Mouse (Mus musculus) G1E (cell line): Measurements from ENCODE around the gene Zfp472. TPM values are rescaled to one million over a fixed set of nuclear protein-coding genes. Genes with fewer than 3 reads are reported as not detected.

Experiments
- ATAC-seq: 2 replicates; pipeline ENCODE4 v1.8.0; 2016; ENCODE audit warnings: mild to moderate bottlenecking; ENCODE audit not compliant: insufficient number of reproducible peaks, poor library complexity, low FRiP score, severe bottlenecking; ENCODE audit errors: extremely low read depth
- DNase-seq: peaks from one replicate; pipeline ENCODE4 v3.0.0; 2012; ENCODE audit warnings: low spot score
- H3K27me3 ChIP-seq: 2 replicates; pipeline ENCODE4 v1.6.1; 2012; ENCODE audit warnings: mild to moderate bottlenecking, low read length, inconsistent platforms; ENCODE audit not compliant: insufficient read depth
- H3K36me3 ChIP-seq: replicated peaks from 2 replicates; pipeline ENCODE3; 2012; ENCODE audit warnings: mild to moderate bottlenecking, inconsistent platforms
- H3K4me1 ChIP-seq: 2 replicates; pipeline ENCODE4 v1.6.1; 2012; ENCODE audit warnings: low read depth, low read length, inconsistent platforms, mixed read lengths; ENCODE audit not compliant: insufficient read depth
- H3K4me3 ChIP-seq: 2 replicates; pipeline ENCODE4 v1.5.1; 2012; ENCODE audit warnings: low read depth, mild to moderate bottlenecking, inconsistent platforms, low read length, moderate library complexity, mixed read lengths
- H3K9me3 ChIP-seq: replicated peaks from 2 replicates; pipeline ENCODE4 v1.6.1; 2012; ENCODE audit warnings: inconsistent platforms
- CTCF ChIP-seq: IDR thresholded peaks from 2 replicates; pipeline ENCODE4 v1.5.1; 2012; ENCODE audit warnings: low read depth, low read length, inconsistent platforms, mixed read lengths
- GATA1 ChIP-seq: IDR thresholded peaks from 2 replicates; pipeline ENCODE4 v1.6.1; 2012; ENCODE audit warnings: borderline replicate concordance, low read length, inconsistent platforms, mixed read lengths
- GATA2 ChIP-seq: IDR thresholded peaks from 2 replicates; pipeline ENCODE4 v1.6.1; 2012; ENCODE audit warnings: low read depth, low read length, inconsistent platforms, borderline replicate concordance
- POLR2AphosphoS5 ChIP-seq: IDR thresholded peaks from 2 replicates; pipeline ENCODE4 v1.6.1; 2012; ENCODE audit warnings: low read depth, low read length, inconsistent platforms; ENCODE audit not compliant: insufficient replicate concordance
- TAL1 ChIP-seq: conservative IDR thresholded peaks from 2 replicates; pipeline ENCODE4 v1.6.1; 2012; ENCODE audit warnings: low read depth, low read length, inconsistent platforms, mixed read lengths
- polyA plus RNA-seq: library from polyadenylated mRNA; stranded (reverse); fragments of >175 nt; gene quantifications from 2 replicates; pipeline ENCODE4 v1.2.3, GENCODE M21; 2012
- total RNA-seq, 2 experiments: library from RNA; stranded (forward) in 1 of 2; stranded (reverse) in 1 of 2; fragments of 200-1000 nt in 1 of 2; fragments of >200 nt in 1 of 2; fragmentation: Nextera tagmentation in 1 of 2; gene quantifications; 2 replicates each; pipeline ENCODE4 v1.2.3; 2014 to 2017

Gene Zfp472
- total and polyA plus RNA-seq, 3 experiments: 0.40 to 13.4 (median 9.0) TPM

DNA sequence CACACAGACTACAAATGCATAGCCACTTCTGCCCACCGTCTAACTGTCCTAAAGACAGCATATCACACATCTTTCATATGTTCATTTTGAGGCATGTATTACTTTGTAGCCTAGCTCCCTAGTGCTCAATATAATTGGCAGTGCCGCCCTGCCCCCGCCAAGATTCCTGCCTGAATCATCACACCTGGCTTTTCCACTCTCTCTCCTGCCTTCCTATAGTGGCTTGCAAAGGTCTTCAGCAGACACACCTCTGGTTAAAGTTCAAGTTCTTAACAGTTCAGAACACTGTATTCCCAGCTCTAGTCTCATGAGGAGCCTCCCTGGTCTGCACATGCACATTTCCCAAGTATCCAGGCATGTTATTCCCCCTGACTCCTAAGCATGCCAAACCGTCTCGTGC lies 37.8 kb upstream of the Zfp472 start:
- Histone ChIP-seq H3K4me3 (no peak overlapping the region), H3K27me3 (peaks cover 10% of the 10 kb centered on the region; the same call in 1 of the 2 replicates), H3K9me3 (no peaks in the 10 kb centered on the region), H3K4me1 (no peaks in the 10 kb centered on the region), H3K36me3 (peaks cover 13% of the 10 kb centered on the region)
- DNase-seq: no peak
- TF ChIP-seq CTCF (no peak), GATA1 (no peak), POLR2AphosphoS5 (no peak), GATA2 (no peak), TAL1 (no peak)
- ATAC-seq: no peak

DNA sequence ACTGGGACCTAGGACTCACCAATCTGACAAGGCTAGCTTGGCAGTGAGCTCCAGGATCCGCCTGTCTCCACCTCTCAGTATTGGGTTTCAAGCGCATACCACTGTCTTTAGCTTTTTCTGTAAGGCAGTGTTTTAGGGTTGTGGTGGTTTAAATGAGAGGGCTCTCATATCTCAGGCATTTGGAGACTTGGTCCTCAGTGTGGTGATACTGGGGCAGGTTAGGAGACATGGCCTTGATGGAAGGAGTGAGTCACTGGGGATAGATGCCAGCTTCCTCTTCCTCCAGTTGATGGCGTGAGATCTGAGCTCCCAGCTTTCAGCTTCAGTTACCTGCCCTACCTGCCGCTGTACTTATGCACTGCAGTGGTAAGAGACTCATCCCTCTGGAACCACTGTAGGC lies 25.8 kb upstream of the Zfp472 start:
- no peak for ATAC-seq
- Histone ChIP-seq H3K4me1 (no peaks in the 10 kb centered on the region), H3K9me3 (no peaks in the 10 kb centered on the region), H3K4me3 (no peak overlapping the region), H3K27me3 (no peaks in the 10 kb centered on the region), H3K36me3 (peaks cover 30% of the 10 kb centered on the region)
- DNase-seq: no peak
- TF ChIP-seq GATA2: no peak
- TF ChIP-seq GATA1: no peak
- TF ChIP-seq POLR2AphosphoS5: no peak
- no peak for TF ChIP-seq CTCF
- TF ChIP-seq TAL1: no peak

DNA sequence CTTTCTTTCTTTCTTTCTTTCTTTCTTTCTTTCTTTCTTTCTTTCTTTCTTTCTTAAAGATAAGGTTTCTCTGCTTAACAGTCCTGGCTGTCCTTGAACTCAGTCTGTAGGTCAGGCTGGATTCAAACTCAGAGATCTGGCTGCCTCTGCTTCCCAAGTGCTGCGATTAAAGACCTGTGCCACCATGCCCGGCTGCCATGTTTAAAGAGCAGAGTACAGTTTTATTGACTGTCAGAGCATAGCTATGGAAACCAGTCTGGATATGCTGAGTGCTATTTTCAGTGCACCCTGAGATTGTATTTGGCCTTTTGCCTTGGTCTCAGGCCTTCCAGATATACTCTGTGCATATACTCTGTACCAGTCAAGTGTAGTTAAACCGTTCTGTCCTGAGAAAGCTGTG lies 22.0 kb upstream of the Zfp472 start:
- H3K4me3 ChIP-seq: no peak overlapping the region
- TF ChIP-seq POLR2AphosphoS5: no peak
- TF ChIP-seq GATA2: no peak
- no peak for TF ChIP-seq GATA1
- peaks cover 22% of the 10 kb centered on the region for H3K4me1 ChIP-seq
- H3K36me3 ChIP-seq: peaks cover 31% of the 10 kb centered on the region
- H3K9me3 ChIP-seq: no peaks in the 10 kb centered on the region
- ATAC-seq: no peak
- H3K27me3 ChIP-seq: no peaks in the 10 kb centered on the region
- no peak for DNase-seq

DNA sequence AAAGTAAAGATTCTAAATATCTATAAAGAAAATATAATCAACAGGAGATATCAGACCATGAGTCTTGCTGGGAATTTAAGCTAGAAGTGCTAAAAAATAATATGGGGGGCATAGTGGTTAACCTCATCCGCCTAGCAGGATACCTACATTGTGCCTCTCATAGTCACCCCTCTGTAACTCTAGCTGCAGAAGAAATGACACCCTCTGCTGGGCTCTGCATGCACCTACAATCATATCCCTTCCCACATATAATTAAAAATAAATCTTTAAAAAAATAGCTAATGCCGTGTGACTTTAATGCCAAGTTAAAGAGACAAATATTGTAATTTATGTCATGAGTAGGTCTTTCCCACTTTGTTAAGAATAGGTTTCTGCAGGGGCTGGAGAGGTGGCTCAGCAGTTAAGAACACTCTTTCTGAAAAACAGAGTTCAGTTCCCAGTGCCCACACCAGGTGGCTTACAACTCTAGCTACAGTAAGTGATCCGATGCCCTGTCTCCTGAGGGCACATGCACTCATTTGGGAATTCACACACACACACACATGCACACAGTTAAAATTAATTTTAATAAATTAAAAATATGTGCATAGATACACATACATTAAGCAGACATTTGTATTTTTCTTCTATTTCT lies 21.1 kb upstream of the Zfp472 start:
- no peak for ATAC-seq
- H3K4me3 ChIP-seq: no peak overlapping the region
- DNase-seq: no peak

DNA sequence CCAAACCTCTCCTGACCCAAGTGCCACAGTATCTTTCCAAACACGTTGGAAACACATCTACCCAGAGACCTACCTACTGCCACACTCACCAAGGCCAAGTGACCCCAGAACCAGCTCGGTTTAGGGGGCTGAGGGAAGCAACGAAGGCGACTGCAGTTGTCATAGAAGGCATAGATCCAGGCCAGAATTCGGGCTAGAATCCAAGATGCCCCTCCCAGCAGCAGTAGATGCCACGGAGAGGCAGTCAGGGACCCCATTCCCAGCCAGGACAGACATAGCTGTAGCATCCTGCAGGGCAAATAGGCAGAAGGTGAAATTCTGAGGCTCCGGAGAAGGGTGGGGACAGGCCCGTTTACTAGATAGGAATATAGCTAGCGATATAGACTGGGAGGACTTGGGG lies 18.9 kb upstream of the Zfp472 start:
- Histone ChIP-seq H3K27me3 (peaks cover 2% of the 10 kb centered on the region), H3K4me3 (peak overlapping the region; percentile 72), H3K4me1 (peaks cover 22% of the 10 kb centered on the region), H3K36me3 (peaks cover 19% of the 10 kb centered on the region), H3K9me3 (no peaks in the 10 kb centered on the region)
- no peak for TF ChIP-seq GATA2
- no peak for TF ChIP-seq GATA1
- TF ChIP-seq POLR2AphosphoS5: no peak
- TF ChIP-seq TAL1: no peak
- TF ChIP-seq CTCF: no peak
- DNase-seq (no peak), ATAC-seq (no peak)

More for the DNA sequence above, 21.1 kb upstream of the Zfp472 start:
- TF ChIP-seq CTCF (no peak), GATA1 (no peak)
- no peaks in the 10 kb centered on the region for H3K9me3 ChIP-seq
- H3K36me3 ChIP-seq: peaks cover 31% of the 10 kb centered on the region
- no peaks in the 10 kb centered on the region for H3K27me3 ChIP-seq
- H3K4me1 ChIP-seq: peaks cover 22% of the 10 kb centered on the region

DNA sequence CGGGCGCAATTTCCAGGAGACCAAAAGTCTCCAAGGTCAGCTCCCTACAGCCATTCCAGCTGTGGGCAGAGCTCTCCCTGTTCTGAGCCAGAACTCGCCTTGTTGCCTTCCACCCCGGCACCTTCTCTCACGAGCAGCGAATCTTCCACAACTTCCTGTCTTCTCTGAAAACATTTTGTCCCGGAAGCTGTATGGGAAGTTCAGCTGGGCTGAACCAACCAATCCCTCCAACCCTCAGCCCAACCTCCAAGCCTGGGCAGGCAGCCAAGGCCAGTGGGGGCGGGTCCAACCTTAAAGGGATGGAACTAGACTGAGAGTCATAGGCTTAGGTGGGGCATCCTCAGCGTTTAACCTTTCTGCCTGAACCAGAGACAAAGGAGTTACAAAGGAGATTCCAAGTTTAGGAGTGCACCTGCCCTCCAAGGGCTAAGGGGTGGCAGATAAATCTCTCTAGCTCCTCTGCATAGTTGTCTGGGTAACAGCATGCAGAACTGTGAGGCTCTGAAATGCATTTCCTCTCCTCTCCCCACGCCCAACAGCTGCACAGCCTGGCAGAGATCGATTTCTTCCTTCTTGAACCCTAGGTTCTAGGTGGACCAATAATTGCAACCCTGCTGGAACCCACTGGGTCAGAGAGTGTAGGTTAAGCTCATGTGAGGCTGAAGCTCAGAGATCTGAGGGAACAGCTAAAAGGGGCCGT lies 18.2 kb upstream of the Zfp472 start, which contains the start of gene Cyp4f13:
Cyp4f13 (minus strand) TSS at position 188 of the 700 bp plus-strand sequence.
- ATAC-seq (peak; percentile 95), DNase-seq (peak; percentile 83)
- Histone ChIP-seq H3K4me1 (peaks cover 22% of the 10 kb centered on the region), H3K9me3 (no peaks in the 10 kb centered on the region), H3K4me3 (peak within 1 kb of the TSS; percentile 72), H3K36me3 (peaks cover 19% of the 10 kb centered on the region), H3K27me3 (peaks cover 7% of the 10 kb centered on the region)
- TF ChIP-seq GATA1 (no peak), CTCF (no peak), GATA2 (no peak), TAL1 (no peak), POLR2AphosphoS5 (no peak)

DNA sequence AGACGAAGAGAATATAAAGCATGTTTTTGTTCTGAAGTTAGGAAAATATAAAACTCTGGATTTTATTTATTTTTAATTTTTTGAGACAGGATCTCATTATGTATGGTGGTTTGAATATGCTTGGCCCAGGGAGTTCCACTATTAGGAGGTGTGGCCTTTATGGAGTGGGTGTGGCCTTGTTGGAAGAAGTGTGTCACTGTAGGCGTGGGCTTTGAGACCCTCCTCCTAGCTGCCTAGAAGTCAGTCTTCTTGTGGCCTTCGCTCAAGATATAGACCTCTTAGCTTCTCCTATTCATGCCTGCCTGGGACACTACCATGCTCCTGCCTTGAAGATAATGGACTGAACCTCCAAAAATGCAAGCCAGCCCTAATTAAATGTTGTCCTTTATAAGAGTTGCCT lies 15.5 kb upstream of the Zfp472 start:
- Histone ChIP-seq H3K9me3 (no peaks in the 10 kb centered on the region), H3K4me1 (peaks cover 22% of the 10 kb centered on the region), H3K27me3 (peaks cover 9% of the 10 kb centered on the region), H3K36me3 (peaks cover 11% of the 10 kb centered on the region), H3K4me3 (no peak overlapping the region)
- TF ChIP-seq POLR2AphosphoS5 (no peak), CTCF (no peak)
- DNase-seq: no peak
- ATAC-seq: no peak
